Mouse (Mus musculus) lung, adult 2 months (tissue): Measurements from ENCODE around the gene Tmem63a.

Experiments
- CTCF ChIP-seq: fragments of 200-500 bp; IDR thresholded peaks from 2 replicates; pipeline ENCODE4 v1.5.1; 2011; ENCODE audit warnings: mild to moderate bottlenecking, low read length, control low read depth; ENCODE audit not compliant: insufficient read depth
- POLR2A ChIP-seq: fragments of 200-500 bp; IDR thresholded peaks from 2 replicates; pipeline ENCODE4 v1.6.1; 2011; ENCODE audit warnings: low read depth, mild to moderate bottlenecking, control low read depth, low read length, borderline replicate concordance; ENCODE audit errors: extremely low read depth

GRCm38 (mm10) chr1:180905876-180906275 is 36.3 kb upstream of the Tmem63a start:
- no peak for TF ChIP-seq CTCF
- no peak for TF ChIP-seq POLR2A
